Mouse (Mus musculus) kidney, adult 2 months (tissue): ENCODE results near the gene Ier2.

Source experiments
- CTCF ChIP-seq: fragments of 200-500 bp; conservative IDR thresholded peaks from 2 replicates; pipeline ENCODE4 v1.5.1; 2011; ENCODE audit warnings: low read depth, mild to moderate bottlenecking, control low read depth, low read length, moderate library complexity, mixed read lengths; ENCODE audit not compliant: insufficient read depth, insufficient read length
- POLR2A ChIP-seq: fragments of 200-500 bp; IDR thresholded peaks from one replicate; pipeline ENCODE4 v1.6.1; 2011; ENCODE audit warnings: low read depth, low read length, control low read depth

DNA sequence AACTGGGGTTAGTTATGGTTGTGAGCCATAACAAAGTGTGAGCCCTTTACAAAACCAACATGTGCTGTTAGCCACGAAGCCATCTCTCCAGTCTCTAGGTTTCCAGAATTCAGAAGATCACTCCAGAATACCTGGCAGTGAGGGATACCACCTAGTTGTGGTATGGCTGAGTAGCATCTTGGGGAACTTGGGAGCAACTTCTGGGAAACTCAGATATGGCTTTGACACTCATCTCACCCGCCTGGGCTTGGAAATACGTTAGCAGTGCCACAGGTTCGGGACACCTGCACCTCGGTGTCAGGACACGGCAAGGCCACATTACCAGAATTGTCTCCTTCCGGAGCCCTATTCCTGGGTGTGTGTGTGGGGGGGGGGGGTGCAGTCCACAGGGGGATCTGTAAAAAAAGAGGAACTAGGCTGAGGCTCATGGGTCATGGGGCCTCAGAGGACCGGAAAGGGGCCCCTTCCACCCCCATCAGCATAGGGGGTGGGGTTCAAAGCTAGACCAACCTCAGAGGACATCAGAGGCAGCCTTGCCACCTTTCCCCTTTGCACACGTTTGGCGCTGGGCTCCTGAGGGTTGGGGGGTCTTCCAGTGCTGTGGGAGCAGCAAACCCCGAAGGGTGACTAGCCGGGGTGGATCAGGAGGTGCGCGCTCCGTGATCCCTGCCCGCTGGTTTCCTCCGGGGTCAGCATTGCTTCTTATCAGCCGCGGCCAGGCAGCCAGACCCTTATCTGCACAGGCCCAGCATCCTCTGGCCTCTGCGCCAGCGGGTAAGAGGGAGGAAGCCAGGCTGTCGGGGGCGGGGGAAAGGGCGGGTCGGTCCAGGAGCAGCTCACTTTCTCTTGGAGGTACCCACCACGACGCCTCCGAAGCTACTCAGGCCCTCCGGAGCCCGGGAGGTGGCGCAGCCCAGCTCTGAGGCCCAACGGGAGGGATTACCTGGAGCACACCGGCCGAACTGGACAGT, 38.6 kb upstream of the Ier2 start, which contains the start of gene Lyl1:
- TF ChIP-seq POLR2A (no peak), CTCF (no peak)
